In genomic region chr11:60352559-60353411, GRCm38 (mm10) we compare ENCODE assay signal across 8 mouse cellular contexts. TPM values are rescaled to one million over a fixed set of nuclear protein-coding genes. Genes with fewer than 3 reads are reported as not detected.
DNase-seq lines count a peak whose midpoint lies in the region; ATAC-seq and TF ChIP-seq lines count a peak whose summit lies in the region.

Gene Tom1l2 (minus strand): TSS chr11:60352905.
Gene Drc3 (plus strand): TSS chr11:60353329.

- H3K4me2 ChIP-seq in CH12.LX (ENCODE audit: insufficient read depth, low read depth, poor library complexity, severe bottlenecking) = peak within 1 kb of the TSS; percentile 92
- peak within 1 kb of the TSS; percentile 86 for H3K4me2 ChIP-seq in forebrain, embryonic 11.5 days (ENCODE audit: low read depth, low read length, severe bottlenecking)
- peak within 1 kb of the TSS; percentile 94 for H3K4me2 ChIP-seq in heart, embryonic 16.5 days (ENCODE audit: low read depth, low read length)
- H3K4me2 ChIP-seq in liver, embryonic 15.5 days = peak within 1 kb of the TSS; percentile 95
- H3K4me2 ChIP-seq in neural tube, embryonic 12.5 days (replicated peaks) = peak within 1 kb of the TSS; percentile 89

- TF ChIP-seq EP300 in CH12.LX (IDR thresholded peaks at IDR 0.05; ENCODE audit: low read length) = no peak

- H3K4me1 ChIP-seq in CH12.LX (ENCODE audit: control insufficient read depth in 1 of 2, insufficient read depth in 2 of 2) = peaks cover 5 to 26% of the 10 kb centered on the region in 2 experiments; a peak in 3 of 4 replicates
- no peaks in the 10 kb centered on the region; the same call in 1 of the 2 replicates for H3K4me1 ChIP-seq in forebrain, embryonic 11.5 days (replicated peaks; ENCODE audit: control insufficient read depth, insufficient read depth, low read length)
- peaks cover 15% of the 10 kb centered on the region for H3K4me1 ChIP-seq in heart, embryonic 16.5 days (ENCODE audit: control insufficient read depth, insufficient read depth, low read length)
- H3K4me1 ChIP-seq in liver, embryonic 15.5 days (replicated peaks) = peaks cover 41% of the 10 kb centered on the region
- H3K4me1 ChIP-seq in neural tube, embryonic 12.5 days = peaks cover 12% of the 10 kb centered on the region

- no peaks in the 10 kb centered on the region; the same call in none of the 2 replicates for H3K79me2 ChIP-seq in CH12.LX (replicated peaks; ENCODE audit: control insufficient read depth, extremely low read depth, insufficient read depth, poor library complexity, severe bottlenecking)

- peak; percentile 100 for ATAC-seq in forebrain, embryonic 11.5 days (replicated peaks; ENCODE audit: low FRiP score)
- peak; percentile 99 for ATAC-seq in heart, embryonic 16.5 days (replicated peaks; ENCODE audit: extremely low read depth, insufficient read depth, low FRiP score)
- ATAC-seq in liver, embryonic 15.5 days (ENCODE audit: insufficient read depth) = peak; percentile 99
- peak; percentile 100 for ATAC-seq in neural tube, embryonic 12.5 days (ENCODE audit: low FRiP score, low read depth)

- H3K27ac ChIP-seq in CH12.LX (ENCODE audit: insufficient read depth, low read depth) = no peak within 1 kb of the TSS
- no peak within 1 kb of the TSS for H3K27ac ChIP-seq in forebrain, embryonic 11.5 days (ENCODE audit: low read depth, low read length)
- peak within 1 kb of the TSS; percentile 93 for H3K27ac ChIP-seq in heart, embryonic 16.5 days (ENCODE audit: low read length)
- H3K27ac ChIP-seq in liver, embryonic 15.5 days (replicated peaks) = peak within 1 kb of the TSS; percentile 86
- H3K27ac ChIP-seq in neural tube, embryonic 12.5 days = no peak within 1 kb of the TSS

- H3K9ac ChIP-seq in CH12.LX (ENCODE audit: insufficient read depth, low read depth) = peak within 1 kb of the TSS; percentile 60
- peak within 1 kb of the TSS; percentile 61 for H3K9ac ChIP-seq in forebrain, embryonic 11.5 days (ENCODE audit: low read length)
- H3K9ac ChIP-seq in heart, embryonic 16.5 days (ENCODE audit: low read length) = peak within 1 kb of the TSS; percentile 95
- peak within 1 kb of the TSS; percentile 77 for H3K9ac ChIP-seq in liver, embryonic 15.5 days
- H3K9ac ChIP-seq in neural tube, embryonic 12.5 days = peak within 1 kb of the TSS; percentile 73

- H3K4me3 ChIP-seq in CH12.LX (replicated peaks in 1 of 3; ENCODE audit: low read depth in 2 of 3, low read length in 2 of 3, poor library complexity in 1 of 3) = peak within 1 kb of the TSS; percentile 75 to 77 (median 76)
- H3K4me3 ChIP-seq in forebrain, embryonic 11.5 days (ENCODE audit: low read depth, low read length) = peak within 1 kb of the TSS; percentile 60
- peak within 1 kb of the TSS; percentile 91 for H3K4me3 ChIP-seq in heart, embryonic 16.5 days (ENCODE audit: low read length)
- peak within 1 kb of the TSS; percentile 83 for H3K4me3 ChIP-seq in liver, embryonic 15.5 days (replicated peaks)
- peak within 1 kb of the TSS; percentile 70 for H3K4me3 ChIP-seq in neural tube, embryonic 12.5 days

- DNase-seq in CH12.LX (ENCODE audit: extremely low read depth) = peak; percentile 100
- peak; percentile 100 for DNase-seq in c-Kit-positive CD71-positive TER-119-negative erythroid progenitor cells, embryonic 14.5 days (ENCODE audit: low read depth)
- DNase-seq in forebrain, embryonic 11.5 days (ENCODE audit: low spot score) = peak; percentile 99
- peak; percentile 99 to 100 for DNase-seq in kidney, postnatal 36 days
- DNase-seq in telencephalon, adult 2 months (ENCODE audit: low read depth, low spot score) = peak; percentile 100

- H3K9me3 ChIP-seq in CH12.LX (replicated peaks; ENCODE audit: low read length) = no peaks in the 10 kb centered on the region
- H3K9me3 ChIP-seq in forebrain, embryonic 11.5 days (ENCODE audit: control insufficient read depth, low read length) = no peaks in the 10 kb centered on the region
- no peaks in the 10 kb centered on the region for H3K9me3 ChIP-seq in heart, embryonic 16.5 days (replicated peaks; ENCODE audit: control insufficient read depth, low read length)
- H3K9me3 ChIP-seq in liver, embryonic 15.5 days (replicated peaks) = no peaks in the 10 kb centered on the region
- H3K9me3 ChIP-seq in neural tube, embryonic 12.5 days = no peaks in the 10 kb centered on the region

- peak; percentile 80 for TF ChIP-seq POLR2A in CH12.LX (IDR thresholded peaks at IDR 0.05; ENCODE audit: low read depth, low read length)

- H3K36me3 ChIP-seq in CH12.LX (replicated peaks in 1 of 2; ENCODE audit: control insufficient read depth in 1 of 2, insufficient read depth in 1 of 2, low read length in 1 of 2) = no peaks in the 10 kb centered on the region
- no peaks in the 10 kb centered on the region for H3K36me3 ChIP-seq in forebrain, embryonic 11.5 days (ENCODE audit: control insufficient read depth, insufficient read depth, low read length)
- no peaks in the 10 kb centered on the region for H3K36me3 ChIP-seq in heart, embryonic 16.5 days (ENCODE audit: control insufficient read depth, insufficient read depth)
- no peaks in the 10 kb centered on the region for H3K36me3 ChIP-seq in liver, embryonic 15.5 days (replicated peaks)
- no peaks in the 10 kb centered on the region for H3K36me3 ChIP-seq in neural tube, embryonic 12.5 days

- no peak for TF ChIP-seq CTCF in CH12.LX (conservative IDR thresholded peaks at IDR 0.05 in 1 of 2, IDR thresholded peaks at IDR 0.05 in 1 of 2; ENCODE audit: low read depth in 2 of 2, low read length in 2 of 2)

- under 1% methylated on average over 57 of the region's 57 CpGs for WGBS in forebrain, embryonic 11.5 days
- WGBS in heart, embryonic 16.5 days = under 1% methylated on average over 57 of the region's 57 CpGs
- WGBS in liver, embryonic 15.5 days (ENCODE audit: insufficient replicate concordance) = under 1% methylated on average over 57 of the region's 57 CpGs
- under 1% methylated on average over 57 of the region's 57 CpGs for WGBS in neural tube, embryonic 12.5 days

- TF ChIP-seq RAD21 in CH12.LX (IDR thresholded peaks at IDR 0.05; ENCODE audit: low read depth, low read length) = no peak

- in situ Hi-C loops in CH12.LX (cut with MboI; ENCODE audit: low pct_ligation_motif_present, low pct_unique_long_range_greater_than_20kb, low sequenced_read_pairs) = no loop called here

- no peaks in the 10 kb centered on the region for H3K27me3 ChIP-seq in CH12.LX (replicated peaks)
- no peaks in the 10 kb centered on the region for H3K27me3 ChIP-seq in forebrain, embryonic 11.5 days (ENCODE audit: control insufficient read depth, insufficient read depth, low read length)
- H3K27me3 ChIP-seq in heart, embryonic 16.5 days (ENCODE audit: control insufficient read depth, insufficient read depth, low read length) = no peaks in the 10 kb centered on the region
- no peaks in the 10 kb centered on the region for H3K27me3 ChIP-seq in liver, embryonic 15.5 days
- H3K27me3 ChIP-seq in neural tube, embryonic 12.5 days (replicated peaks) = no peaks in the 10 kb centered on the region

- dilution Hi-C loops in CH12.LX (cut with MboI; ENCODE audit: extremely low pct_ligation_motif_present, extremely low pct_unique_long_range_greater_than_20kb, low sequenced_read_pairs) = no loop called here

TF ChIP-seq in CH12.LX, 34 proteins besides CTCF, POLR2A, EP300 and RAD21 (continues in another document):
- no peak for TF ChIP-seq PAX5 (IDR thresholded peaks at IDR 0.05; ENCODE audit: low read length)
- peak; percentile 94 for TF ChIP-seq BHLHE40 (IDR thresholded peaks at IDR 0.05; ENCODE audit: low read depth, low read length)
- no peak; the same call in none of the 2 replicates for TF ChIP-seq SMC3 (IDR thresholded peaks at IDR 0.05; ENCODE audit: low read depth, low read length)
- no peak for TF ChIP-seq GABPA (IDR thresholded peaks at IDR 0.05; ENCODE audit: insufficient replicate concordance, low read depth, low read length)
- 0 out of 2 replicates have a peak, but pooled peaks have one; percentile 11 for TF ChIP-seq MEF2A (IDR thresholded peaks at IDR 0.05; ENCODE audit: borderline replicate concordance, low read depth, low read length)
- peak; percentile 66 for TF ChIP-seq NELFE (IDR thresholded peaks at IDR 0.05; ENCODE audit: low read depth, low read length)
- peak; percentile 98 for TF ChIP-seq MXI1 (IDR thresholded peaks at IDR 0.05; ENCODE audit: low read depth, low read length)
- no peak for TF ChIP-seq CHD1 (IDR thresholded peaks at IDR 0.05; ENCODE audit: low read depth, low read length)
- peak; percentile 100 for TF ChIP-seq SIN3A (IDR thresholded peaks at IDR 0.05; ENCODE audit: low read length)
- peak; percentile 92; the same call in 1 of the 2 replicates for TF ChIP-seq KAT2A (IDR thresholded peaks at IDR 0.05; ENCODE audit: insufficient replicate concordance, low read length)
- TF ChIP-seq JUN (IDR thresholded peaks at IDR 0.05; ENCODE audit: insufficient read depth, low read depth, low read length) = peak; percentile 61
- peak; percentile 81 for TF ChIP-seq TCF12 (IDR thresholded peaks at IDR 0.05; ENCODE audit: low read depth, low read length)
- TF ChIP-seq USF2 (conservative IDR thresholded peaks at IDR 0.05; ENCODE audit: low read depth, low read length) = peak; percentile 100
- no peak for TF ChIP-seq ZKSCAN1 (IDR thresholded peaks at IDR 0.05; ENCODE audit: borderline replicate concordance, low read depth, low read length)
- TF ChIP-seq NRF1 (IDR thresholded peaks at IDR 0.05; ENCODE audit: low read depth, low read length) = peak; percentile 36; the same call in 1 of the 2 replicates
- TF ChIP-seq TBP (conservative IDR thresholded peaks at IDR 0.05; ENCODE audit: low read depth, low read length) = peak; percentile 70
- peak; percentile 89 for TF ChIP-seq HCFC1 (IDR thresholded peaks at IDR 0.05; ENCODE audit: low read depth, low read length)

RNA-seq across cellular contexts. Expression of gene Tom1l2, which starts in this region (rescaled TPM):
- total RNA-seq in CH12.LX (2012; rRNA removed) (7.5 and 10.4 TPM in 2 replicates), CH12.LX (2014; rRNA removed) (3.5 and 4.8 TPM in 2 replicates)
- polyA plus RNA-seq in CH12.LX (2012; ENCODE audit: insufficient read length, low read depth) = 8.7 and 10.4 TPM in 2 replicates
- 18.0 and 19.5 TPM in 2 replicates for polyA plus RNA-seq in forebrain, embryonic 11.5 days (2014; fragmentation: Nextera tagmentation; extraction: Ambion mirVana)
- 40.0 and 41.0 TPM in 2 replicates for polyA plus RNA-seq in heart, embryonic 16.5 days (2015; fragmentation: Nextera tagmentation; extraction: Ambion mirVana)
- 5.3 and 5.8 TPM in 2 replicates for polyA plus RNA-seq in liver, embryonic 15.5 days (2015; fragmentation: Nextera tagmentation; extraction: Ambion mirVana)
- polyA plus RNA-seq in neural tube, embryonic 12.5 days (2016; fragmentation: Nextera tagmentation; extraction: Ambion mirVana) = 43.3 and 46.7 TPM in 2 replicates

RNA-seq across cellular contexts. Expression of gene Drc3, which starts in this region (rescaled TPM):
- 2.2 and 3.9 TPM in 2 replicates for total RNA-seq in CH12.LX (2012; rRNA removed)
- 1.7 and 1.9 TPM in 2 replicates for total RNA-seq in CH12.LX (2014; rRNA removed)
- polyA plus RNA-seq in CH12.LX (2012; ENCODE audit: insufficient read length, low read depth) = 0.93 and 1.4 TPM in 2 replicates
- 1.6 and 2.1 TPM in 2 replicates for polyA plus RNA-seq in forebrain, embryonic 11.5 days (2014; fragmentation: Nextera tagmentation; extraction: Ambion mirVana)
- polyA plus RNA-seq in heart, embryonic 16.5 days (2015; fragmentation: Nextera tagmentation; extraction: Ambion mirVana) = 2.5 and 3.6 TPM in 2 replicates
- 0.25 and 0.48 TPM in 2 replicates for polyA plus RNA-seq in liver, embryonic 15.5 days (2015; fragmentation: Nextera tagmentation; extraction: Ambion mirVana)
- 1.9 and 2.6 TPM in 2 replicates for polyA plus RNA-seq in neural tube, embryonic 12.5 days (2016; fragmentation: Nextera tagmentation; extraction: Ambion mirVana)

Comparison
In these comparisons a context has a peak if more than half of its experiments do, and no peak if none do; other contexts are left out.
1. H3K27ac ChIP-seq: peak in heart, embryonic 16.5 days (single experiment) and liver, embryonic 15.5 days (single experiment); none in CH12.LX (single experiment), forebrain, embryonic 11.5 days (single experiment) and neural tube, embryonic 12.5 days (single experiment).
2. Peak in every context shown above with its lines, with median percentiles within 50 percentile points of each other: DNase-seq, H3K4me2 ChIP-seq, H3K4me3 ChIP-seq, H3K9ac ChIP-seq and ATAC-seq.